Mouse (Mus musculus) urinary bladder, postnatal 14 days (tissue): Measurements from ENCODE around the gene Myoz2.

Source experiments
- DNase-seq: peaks from one replicate; pipeline ENCODE4 v3.0.0; 2021; ENCODE audit warnings: low spot score

Gene Myoz2

DNA sequence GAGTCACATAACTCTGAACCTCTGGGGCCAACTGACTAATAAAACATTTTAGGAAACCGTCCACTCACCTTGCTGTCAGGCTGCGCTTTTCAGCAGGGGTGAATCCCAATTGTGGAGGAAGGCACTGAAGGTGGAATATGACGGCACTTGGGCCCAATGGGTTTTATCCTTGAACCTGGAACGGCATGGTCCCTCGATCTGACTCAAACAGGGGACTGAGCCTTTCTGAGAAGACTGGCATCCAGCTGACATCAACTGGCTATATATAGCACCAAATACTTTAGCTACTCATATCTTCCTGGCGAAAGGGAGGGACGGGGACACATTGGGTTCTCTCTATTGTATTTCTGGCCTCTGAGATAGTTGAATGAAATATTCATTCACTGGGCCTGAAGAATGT is at the start of gene Myoz2:
TSS of gene Myoz2 (minus strand) at position 264 of the 400 bp plus-strand sequence.
- DNase-seq: no peak

DNA sequence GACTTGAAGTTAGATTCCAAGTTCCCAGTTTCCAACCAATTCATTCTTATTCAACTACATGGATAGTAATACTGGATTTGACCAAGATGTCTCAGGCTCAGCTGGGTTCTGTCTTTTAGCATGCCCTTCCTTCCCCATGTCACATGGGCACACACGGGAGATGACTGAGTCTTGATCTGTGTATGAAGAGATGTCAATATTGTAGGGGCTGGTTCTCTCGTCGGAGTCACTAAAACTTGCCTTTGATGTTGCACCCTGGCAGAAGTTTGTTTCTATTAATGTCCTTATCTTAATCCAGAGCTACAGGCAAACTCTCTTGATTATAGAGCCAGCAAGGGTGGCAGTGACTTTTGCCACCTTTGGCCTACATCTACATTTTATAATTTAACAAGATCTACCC is 46.9 kb upstream of the Myoz2 start:
- DNase-seq: no peak

DNA sequence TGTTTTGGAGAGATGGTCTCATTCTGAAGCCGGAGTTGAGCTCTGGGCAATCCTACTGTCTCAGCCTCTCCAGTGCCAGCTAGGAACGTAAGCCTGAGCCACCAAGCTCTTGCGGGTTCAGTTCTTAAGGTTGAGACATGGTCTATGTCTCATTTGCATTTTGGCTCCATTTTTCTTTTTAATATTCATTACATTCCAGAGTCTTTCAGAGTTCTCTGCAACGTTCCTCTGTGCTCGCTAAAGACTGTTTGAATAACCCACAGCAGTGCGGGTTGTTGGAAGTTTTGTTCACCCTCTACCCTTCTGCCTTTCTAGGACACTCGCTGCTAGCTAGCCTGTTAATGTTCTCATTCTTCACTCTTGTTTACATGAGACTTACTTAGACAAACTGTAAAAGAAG is 46.1 kb upstream of the Myoz2 start:
- no peak for DNase-seq

DNA sequence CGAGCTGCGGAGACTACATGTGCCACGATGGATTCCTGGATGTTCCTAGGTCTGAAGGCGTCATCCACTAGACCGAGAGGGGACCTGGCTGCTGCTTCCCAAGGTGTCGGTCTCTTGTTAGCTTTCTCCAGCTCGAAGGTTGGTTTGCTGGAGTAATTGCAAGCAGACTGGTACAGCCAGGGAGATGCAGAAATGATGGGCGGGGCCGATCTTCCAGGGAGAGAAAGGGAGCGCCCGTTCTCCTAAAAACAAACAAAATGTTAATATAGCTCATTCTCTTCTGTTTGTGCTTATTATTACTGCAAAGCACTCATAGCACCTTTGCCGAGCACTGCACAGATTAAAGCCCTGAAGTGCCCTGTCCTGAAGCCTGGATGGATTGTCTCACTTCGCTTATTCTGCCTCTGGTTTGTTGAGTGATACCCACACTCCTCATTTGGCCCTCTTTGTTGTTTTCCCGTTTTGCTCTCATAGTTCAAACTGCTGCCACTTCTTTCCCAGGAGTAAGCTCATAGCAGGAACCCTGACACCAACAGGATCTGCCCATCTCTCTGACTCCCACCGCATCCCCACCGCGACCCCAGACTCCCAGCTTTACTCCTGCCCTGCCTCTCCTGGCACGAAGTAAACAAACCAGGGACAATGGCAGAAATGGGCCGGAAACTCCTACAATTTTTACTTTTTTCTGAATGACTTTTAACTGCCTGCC is 45.4 kb upstream of the Myoz2 start:
- DNase-seq: no peak

DNA sequence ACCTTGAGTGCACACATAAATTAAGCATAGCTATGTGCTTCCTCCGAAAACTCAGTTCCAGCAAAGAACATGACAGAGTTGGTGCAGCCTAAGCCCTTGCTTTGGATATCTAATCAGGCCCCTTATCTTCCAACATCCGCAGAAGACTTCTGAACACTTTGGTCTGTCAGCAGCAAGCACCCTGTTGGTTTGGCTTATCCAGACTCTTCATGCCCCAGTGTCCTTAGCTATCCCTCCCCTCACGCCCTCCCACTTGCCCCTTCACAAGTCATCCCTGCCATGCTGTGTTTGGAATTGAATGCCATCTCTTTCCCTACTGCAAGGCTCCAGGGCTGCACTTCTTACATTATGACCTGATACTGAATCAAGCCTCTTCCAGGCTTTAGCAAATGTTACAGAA is 40.9 kb upstream of the Myoz2 start:
- DNase-seq: no peak

DNA sequence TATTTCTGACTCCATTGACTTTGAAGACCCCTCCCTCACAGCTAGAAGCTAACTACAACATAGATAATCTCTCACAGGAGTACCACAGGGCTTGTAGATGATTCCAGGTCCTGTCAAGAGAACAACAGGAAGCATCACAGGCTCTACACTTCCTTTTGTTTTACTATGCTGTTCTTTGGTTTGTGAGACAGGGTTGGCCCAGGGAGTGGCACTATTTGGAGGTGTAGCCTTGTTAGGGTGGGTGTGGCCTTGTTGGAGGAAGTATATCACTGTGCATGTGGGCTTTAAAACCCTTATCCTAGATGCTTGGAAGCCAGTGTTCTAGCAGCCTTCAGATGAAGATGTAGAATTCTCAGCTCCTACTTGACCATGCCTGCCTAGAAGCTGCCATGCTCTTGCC is 40.2 kb upstream of the Myoz2 start:
- no peak for DNase-seq

DNA sequence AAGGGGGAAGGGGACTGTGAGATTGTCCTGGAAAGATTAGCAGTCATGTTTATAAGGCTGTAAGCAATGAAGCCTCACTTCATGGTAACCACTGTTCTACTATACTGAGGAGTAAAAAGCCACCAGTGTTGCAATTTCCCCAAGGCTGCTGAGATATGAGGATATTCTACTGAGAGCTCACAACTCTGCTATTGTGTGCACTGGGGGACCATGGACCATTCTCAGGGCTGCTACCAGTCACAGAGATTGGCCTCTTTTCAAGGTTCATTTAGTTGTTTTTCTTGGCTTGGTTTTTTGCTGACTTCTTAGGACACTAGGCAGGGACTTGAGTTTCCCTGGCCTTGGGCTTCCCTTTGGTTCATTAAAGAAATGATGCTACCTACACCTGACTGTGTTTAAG is 38.5 kb upstream of the Myoz2 start:
- DNase-seq: no peak

DNA sequence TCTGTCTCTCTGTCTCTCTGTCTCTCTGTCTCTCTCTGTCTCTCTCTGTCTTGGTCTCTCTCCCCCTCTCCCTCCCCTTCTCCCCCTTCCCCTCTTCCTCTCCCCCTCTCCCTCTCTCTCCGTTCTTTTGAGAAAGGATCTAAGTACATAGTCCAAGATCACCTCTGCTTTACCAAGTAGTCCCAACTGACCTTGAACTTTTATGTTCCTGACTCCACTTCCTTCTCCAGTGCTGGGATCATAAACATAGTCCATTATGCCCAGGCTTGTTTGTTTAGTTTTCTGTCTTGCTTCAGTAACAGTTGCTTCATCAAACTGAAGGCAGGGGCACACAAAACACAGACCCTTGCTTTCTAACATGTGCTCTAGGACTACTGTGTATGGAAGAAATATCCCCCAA is 37.7 kb upstream of the Myoz2 start:
- no peak for DNase-seq

DNA sequence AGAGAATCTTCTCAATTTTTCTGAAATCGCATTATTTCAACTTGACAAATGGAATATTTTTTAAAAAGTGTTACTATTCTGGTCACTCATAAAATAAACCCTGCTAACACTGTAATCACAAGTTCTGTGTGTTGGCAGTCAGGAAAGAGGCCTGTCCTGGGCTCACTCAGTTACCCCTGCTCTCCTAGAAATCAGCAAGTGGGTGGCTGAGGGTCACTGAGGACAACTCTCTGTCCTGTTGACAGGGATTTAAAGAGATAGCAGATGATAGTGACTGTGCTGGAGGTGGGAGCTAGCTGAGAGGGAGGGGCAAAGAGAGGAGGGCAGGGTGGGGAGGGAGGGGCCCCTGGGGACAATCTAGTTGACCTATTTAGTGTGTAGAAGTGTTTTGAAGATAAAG is 36.2 kb upstream of the Myoz2 start:
- no peak for DNase-seq

DNA sequence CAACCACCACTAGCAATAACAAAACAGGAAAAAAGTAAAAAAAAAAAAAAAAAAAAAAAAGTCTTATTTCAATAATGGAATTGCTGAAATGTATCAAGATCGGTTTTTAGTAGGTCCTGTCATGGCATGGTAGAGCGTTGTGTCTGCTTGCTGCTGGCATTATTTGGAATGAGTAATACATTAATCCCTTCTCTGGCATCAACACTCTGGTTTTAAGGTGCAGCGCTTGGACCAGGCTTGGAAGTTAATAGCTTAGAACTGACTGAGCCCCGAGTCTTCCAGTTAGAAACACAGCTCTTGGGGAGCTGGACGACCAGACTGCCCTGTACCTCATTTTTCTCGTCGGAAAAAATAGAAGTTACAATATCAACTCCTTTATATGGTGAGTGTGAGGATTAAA is 32.0 kb upstream of the Myoz2 start:
- DNase-seq: no peak

DNA sequence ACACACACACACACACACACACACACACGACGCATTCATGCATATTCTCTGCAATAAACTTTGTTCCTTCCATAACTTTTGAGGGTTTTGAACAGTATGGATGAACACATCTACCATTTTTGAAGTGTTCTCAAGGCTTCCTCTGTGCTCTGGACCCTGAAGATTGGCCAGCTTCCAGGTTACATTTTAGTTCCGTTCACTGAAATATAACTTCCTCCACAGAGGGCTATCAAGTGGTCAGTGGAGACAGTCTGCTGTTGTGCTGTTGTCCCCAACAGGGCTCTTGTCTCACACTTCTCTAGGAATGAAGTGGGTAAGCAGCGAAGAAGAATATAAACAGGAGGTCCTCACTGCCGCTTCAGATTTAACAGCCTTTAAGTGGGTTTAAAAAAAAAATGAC is 30.7 kb upstream of the Myoz2 start:
- DNase-seq: no peak

DNA sequence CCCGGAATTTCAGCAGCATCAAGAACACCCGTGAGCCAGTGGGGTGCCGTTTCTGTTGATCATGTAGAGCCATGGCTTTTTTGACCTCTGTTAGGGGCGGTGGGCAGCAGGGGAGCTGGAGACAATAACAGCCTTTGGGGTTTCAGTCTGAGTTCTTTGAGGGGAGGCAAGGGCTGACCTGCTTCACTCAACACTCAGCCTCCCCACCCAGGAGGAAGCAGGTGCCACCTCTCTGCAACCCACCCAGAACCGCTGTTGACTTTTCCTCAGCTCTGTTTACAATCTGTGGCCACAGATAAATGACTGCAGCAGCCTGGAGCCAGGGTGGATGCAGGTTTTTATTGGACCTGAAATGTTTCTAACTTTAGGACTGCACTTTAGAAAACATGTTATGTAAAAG is 29.4 kb upstream of the Myoz2 start:
- peak; percentile 20 for DNase-seq

DNA sequence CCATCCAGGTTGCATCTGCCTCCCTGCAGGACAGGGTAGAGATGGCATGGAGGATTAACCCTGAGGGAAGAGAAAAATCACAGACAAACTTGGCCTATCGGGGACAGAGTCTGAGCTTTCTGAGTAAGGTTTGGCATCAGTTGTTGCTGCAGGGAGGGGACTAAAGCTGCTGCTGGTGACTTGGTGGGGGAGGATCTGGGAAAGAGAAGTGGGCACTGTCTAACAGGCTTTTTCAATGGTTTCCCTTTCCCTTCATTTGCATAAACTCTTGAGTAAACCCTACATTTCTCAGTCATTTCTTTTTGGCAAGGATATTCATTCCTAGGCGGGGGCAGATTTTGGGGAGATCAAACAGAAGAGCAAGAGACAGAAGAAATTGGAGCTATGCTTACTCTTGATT is 27.1 kb upstream of the Myoz2 start:
- no peak for DNase-seq

DNA sequence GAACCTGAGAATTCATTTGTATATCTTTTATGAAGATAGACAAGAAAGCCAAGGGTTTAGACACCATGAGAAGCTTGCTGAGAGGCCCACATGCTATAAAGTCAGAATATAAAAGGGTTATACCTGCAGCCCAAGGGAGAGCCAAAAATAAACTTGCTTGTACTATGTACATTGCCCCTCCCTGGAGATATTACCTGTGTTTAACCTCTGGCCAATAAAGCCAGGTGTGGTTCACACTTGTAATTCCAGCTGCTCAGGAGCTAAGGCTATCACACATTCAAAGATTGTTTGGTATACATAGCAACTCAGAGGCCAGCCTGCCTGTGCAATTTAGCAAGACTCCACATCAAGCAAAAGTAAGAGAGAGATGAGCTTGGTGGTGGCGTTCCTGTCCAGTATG is 24.0 kb upstream of the Myoz2 start:
- no peak for DNase-seq

DNA sequence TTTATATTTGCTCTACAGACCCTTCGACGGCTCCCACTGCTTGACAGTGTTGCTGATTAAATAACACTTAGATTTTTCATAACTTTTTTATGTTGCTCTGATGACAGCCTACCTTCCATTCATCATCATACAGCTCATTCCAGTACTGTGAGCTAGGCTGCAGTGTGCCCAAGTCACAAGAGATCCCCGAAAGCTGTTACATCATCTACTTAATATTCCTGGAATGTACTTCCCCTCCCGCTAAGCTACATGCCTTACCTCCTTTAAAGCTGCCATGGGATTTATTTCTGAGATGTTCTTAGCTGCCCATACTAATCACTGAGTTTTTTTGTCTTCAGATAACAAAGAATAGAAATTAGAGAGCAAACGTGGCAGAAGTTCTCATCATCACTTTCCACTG is 19.4 kb upstream of the Myoz2 start:
- DNase-seq: no peak

DNA sequence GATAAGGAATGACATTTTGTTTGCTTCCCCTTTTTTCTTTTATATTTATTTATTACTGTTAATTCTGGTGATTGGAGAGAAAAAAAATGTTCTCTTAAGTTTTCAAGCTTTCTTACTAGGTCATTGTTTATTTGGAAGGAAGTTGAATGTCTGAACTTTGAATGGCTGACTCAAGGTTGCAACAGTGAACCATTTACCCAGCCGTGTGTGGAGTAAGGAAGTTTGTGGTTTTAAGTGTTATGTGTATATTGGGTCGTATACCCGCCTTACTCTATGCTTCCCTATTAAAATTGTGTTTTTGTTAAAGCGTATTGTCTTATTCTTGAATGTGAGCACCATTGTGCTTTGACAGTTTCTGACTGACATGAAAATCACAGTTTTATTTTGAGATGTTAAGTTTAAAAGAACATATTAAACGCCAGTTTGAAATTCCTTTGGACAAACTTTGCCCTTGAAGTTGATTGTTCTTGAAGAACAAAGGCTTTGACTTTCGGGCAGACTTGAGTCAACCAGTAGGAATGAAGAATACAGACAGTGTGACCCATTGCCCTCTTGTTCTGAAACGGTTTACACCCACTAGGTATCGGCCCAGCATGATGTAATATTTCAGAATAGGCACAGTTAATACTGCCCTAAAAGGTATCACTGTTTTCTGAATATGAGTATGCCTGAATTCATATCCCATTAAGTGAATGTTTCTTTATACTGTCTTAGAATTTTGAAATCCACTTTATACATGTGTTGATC is 18.6 kb upstream of the Myoz2 start:
- DNase-seq: no peak

DNA sequence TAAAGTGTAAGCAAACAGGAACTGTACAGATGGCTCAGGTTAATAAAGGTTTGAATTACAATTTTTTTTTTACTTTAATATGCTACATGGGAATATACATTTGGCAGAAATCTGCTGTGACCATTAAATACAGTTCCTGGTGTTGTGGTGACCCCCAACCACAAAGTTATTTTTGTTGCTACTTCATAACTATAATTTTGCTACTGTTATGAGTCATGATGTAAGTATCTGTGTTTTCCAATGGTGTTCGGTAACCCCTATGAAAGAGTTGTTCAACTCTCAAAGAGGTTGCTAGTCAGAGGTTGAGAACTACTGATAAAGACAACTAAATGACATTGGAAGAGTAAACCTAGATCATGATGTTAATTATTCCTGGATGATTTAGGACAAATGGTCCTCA is 7.5 kb upstream of the Myoz2 start:
- no peak for DNase-seq

DNA sequence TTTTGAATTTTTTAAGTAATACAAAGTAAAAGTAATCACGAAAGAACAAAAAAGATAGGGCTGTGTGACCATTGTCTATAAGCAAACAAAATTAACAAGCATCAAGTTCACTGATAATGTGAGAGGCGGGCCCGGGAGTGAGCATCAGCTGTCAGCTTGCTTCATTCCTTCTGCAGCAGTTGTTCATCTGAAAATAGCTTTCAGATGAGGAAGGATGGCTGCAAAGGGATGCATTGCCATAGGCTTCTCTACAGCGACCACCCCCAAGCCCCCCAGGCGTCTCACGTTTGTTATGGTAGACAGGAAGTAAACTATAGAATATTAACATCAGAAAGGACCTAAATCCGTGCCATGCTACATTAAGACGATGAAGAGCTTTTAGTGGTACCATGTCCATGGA is 1.0 kb downstream of the Myoz2 start:
- DNase-seq: no peak

DNA sequence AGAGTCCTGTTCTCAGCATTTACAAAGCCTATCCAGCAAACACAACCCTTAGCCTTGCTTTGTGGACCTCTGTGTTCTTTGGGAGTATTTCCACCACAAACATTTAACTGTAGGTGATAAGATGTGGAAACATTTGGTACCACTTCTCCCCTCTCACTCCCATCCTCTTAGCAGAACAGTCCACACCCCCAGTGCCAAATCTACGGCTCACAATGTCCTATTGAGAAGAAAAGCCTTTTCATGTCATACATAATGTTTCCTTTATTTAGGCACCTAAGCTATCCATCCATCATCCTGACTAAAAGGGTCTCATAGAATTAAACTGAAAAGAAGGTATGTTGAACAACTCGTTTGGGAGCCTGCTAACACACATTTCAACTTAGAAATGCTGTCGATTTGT is 9.2 kb downstream of the Myoz2 start:
- DNase-seq: no peak

DNA sequence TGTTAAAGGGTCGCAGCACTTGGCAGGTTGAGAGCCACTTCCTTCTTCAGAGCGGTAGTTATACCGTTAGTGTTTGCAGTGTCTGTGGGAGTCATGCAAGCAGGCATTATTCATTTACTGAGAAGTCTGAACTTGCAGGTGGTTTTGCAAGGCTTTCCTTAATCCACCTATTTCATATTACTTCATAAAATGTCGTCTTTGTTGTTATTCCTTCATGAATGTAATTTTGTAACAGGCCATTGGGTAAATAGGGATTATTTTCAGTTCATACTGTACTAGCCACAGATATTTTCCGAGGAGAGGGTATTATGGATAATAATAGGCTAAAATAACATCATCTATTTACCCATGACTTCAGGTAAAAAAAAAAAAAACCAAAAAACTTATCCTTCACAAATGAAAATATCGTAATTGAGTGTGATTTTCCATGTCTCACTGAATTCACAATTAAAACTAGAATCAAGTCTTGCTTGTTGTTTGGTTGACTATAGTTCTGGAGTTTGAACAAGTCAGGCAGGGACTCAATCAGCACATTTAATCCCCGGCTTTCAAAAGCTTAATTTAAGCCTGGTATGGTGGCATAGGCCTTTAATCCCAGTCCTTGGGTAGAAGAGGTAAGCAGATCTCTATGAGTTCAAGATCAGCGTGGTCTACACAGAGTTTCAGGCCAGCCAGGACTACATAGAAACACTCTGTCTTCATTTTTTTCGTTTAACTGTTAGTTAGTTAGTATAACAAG is 10.2 kb downstream of the Myoz2 start:
- no peak for DNase-seq

DNA sequence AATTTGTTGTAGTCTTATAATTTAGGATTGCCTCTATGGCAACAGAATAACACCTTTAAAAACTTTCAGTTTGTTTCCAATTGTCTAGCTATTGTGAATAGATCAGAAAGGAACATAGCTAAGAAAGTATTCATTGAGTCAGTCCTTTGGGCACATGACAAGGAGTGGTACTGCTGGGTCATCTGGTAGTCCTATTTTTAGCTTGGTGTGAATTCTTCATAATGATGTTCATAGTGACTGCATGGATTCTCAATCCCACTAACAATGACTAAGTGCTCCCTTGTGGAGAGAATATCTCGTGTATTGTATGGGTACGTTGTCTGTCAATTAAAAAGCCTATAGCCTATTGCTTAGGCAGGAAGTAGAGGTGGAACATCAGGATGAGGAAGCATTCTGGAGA is 16.0 kb downstream of the Myoz2 start:
- no peak for DNase-seq

DNA sequence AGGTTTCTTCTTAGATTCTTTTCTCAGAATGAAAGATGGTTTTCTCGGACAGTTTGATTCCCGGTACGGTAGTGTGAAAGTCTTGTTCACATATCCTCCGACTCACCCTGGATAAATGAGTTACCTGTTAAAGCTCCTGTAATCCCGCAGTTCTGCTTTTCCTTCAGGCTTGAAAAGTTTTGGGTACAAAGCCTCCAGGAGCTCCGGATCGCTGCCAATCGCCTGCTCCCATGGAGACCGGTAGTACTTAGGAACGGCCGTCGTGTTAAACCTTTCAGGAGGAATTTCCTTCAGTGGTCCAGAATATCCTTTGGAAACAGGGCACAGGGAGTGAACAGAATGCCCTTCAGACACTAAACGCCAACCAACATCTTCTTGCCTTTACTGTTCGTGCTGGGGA is 21.3 kb downstream of the Myoz2 start:
- DNase-seq: no peak

DNA sequence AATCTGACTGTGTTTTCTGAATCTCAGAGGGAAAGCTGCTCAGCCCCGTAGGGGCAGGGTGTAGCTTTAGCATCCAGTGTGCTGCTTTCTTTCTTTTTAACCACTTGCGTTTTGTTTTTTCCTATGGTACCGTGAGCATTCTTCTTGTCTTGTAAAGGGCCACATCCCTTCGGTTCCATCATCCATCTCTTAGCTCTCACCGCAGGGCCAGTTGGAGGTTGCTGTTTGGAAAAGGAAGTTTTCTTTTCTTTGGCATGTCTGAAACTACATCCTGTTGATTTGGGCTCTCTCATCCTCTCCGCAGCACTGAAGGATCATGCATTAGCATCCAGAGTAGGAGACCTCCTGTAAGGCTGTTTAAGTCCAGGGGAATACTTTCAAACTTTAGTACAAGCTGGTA is 25.4 kb downstream of the Myoz2 start:
- DNase-seq: no peak
